Mouse (Mus musculus) liver, embryonic 13.5 days (tissue): ENCODE measurements around the gene Arhgef3. TPM values are rescaled to one million over a fixed set of nuclear protein-coding genes. Genes with fewer than 3 reads are reported as not detected.
A peak's percentile ranks its signal among the peaks of the same experiment; 100 is the strongest.

Experiments
- ATAC-seq: fragments of 200-750 bp; cut with Nextera tagmentation; 2 replicates; pipeline ENCODE4 v1.8.0; 2017; ENCODE audit warnings: low read depth, mild to moderate bottlenecking, moderate number of reproducible peaks, moderate library complexity
- DNase-seq: peaks from one replicate; pipeline ENCODE4 v3.0.0; 2022
- H3K27ac ChIP-seq: fragments of 300-500 bp; sonication (generic); 2 replicates; pipeline ENCODE4 v1.5.1; 2015; ENCODE audit warnings: moderate library complexity, mild to moderate bottlenecking, inconsistent platforms
- H3K27me3 ChIP-seq: fragments of 300-500 bp; sonication (generic); 2 replicates; pipeline ENCODE4 v1.6.1; 2015; ENCODE audit warnings: mild to moderate bottlenecking, inconsistent platforms
- H3K36me3 ChIP-seq: fragments of 300-500 bp; sonication (generic); 2 replicates; pipeline ENCODE4 v1.6.1; 2015; ENCODE audit warnings: mild to moderate bottlenecking, inconsistent platforms
- H3K4me1 ChIP-seq: fragments of 300-500 bp; sonication (generic); replicated peaks from 2 replicates; pipeline ENCODE4 v1.6.1; 2015; ENCODE audit warnings: inconsistent platforms
- H3K4me2 ChIP-seq: fragments of 300-500 bp; sonication (generic); 2 replicates; pipeline ENCODE4 v1.6.1; 2015; ENCODE audit warnings: inconsistent platforms, mild to moderate bottlenecking, moderate library complexity
- H3K4me3 ChIP-seq: fragments of 300-500 bp; sonication (generic); replicated peaks from 2 replicates; pipeline ENCODE4 v1.5.1; 2015; ENCODE audit warnings: mild to moderate bottlenecking, inconsistent platforms
- H3K9ac ChIP-seq: fragments of 300-500 bp; sonication (generic); 2 replicates; pipeline ENCODE4 v1.6.1; 2015; ENCODE audit warnings: mild to moderate bottlenecking, inconsistent platforms
- H3K9me3 ChIP-seq: fragments of 300-500 bp; sonication (generic); replicated peaks from 2 replicates; pipeline ENCODE4 v1.6.1; 2016; ENCODE audit warnings: inconsistent platforms
- WGBS: fragments of 180-500 bp; shearing (Covaris S2); methylation state at CpG from one replicate; pipeline ENCODE4 v1.1.7; 2015; ENCODE audit not compliant: insufficient replicate concordance; 5-methylcytosine and 5-hydroxymethylcytosine counted together
- polyA plus RNA-seq: library from polyadenylated mRNA; unstranded; fragments of >200 nt; fragmentation: Nextera tagmentation; extraction: Ambion mirVana; gene quantifications from 2 replicates; pipeline ENCODE4 v1.2.1, GENCODE M21; 2015

The Arhgef3 gene
- polyA plus RNA-seq, 1 experiment from 2014 or later, result 3.7 TPM

GRCm38 (mm10) chr14:27273169-27273568 lies 158.5 kb downstream of the Arhgef3 start:
- Histone ChIP-seq H3K4me3 (no peak overlapping the region), H3K27me3 (no peaks in the 10 kb centered on the region), H3K9me3 (no peaks in the 10 kb centered on the region), H3K4me2 (no peak overlapping the region), H3K9ac (no peak overlapping the region), H3K4me1 (no peaks in the 10 kb centered on the region), H3K27ac (no peak overlapping the region), H3K36me3 (no peaks in the 10 kb centered on the region)
- ATAC-seq (no peak), DNase-seq (no peak)

- Histone ChIP-seq H3K9me3 (no peaks in the 10 kb centered on the region), H3K4me1 (no peaks in the 10 kb centered on the region), H3K27ac (no peak overlapping the region), H3K27me3 (no peaks in the 10 kb centered on the region), H3K4me2 (no peak overlapping the region), H3K4me3 (no peak overlapping the region), H3K9ac (no peak overlapping the region), H3K36me3 (no peaks in the 10 kb centered on the region)
- 61% methylated on average over 3 of the region's 3 CpGs for WGBS
- DNase-seq (no peak), ATAC-seq (no peak)
Measured at GRCm38 (mm10) chr14:27277259-27277658, 162.6 kb downstream of the Arhgef3 start.

- no peak for ATAC-seq
- Histone ChIP-seq H3K36me3 (no peaks in the 10 kb centered on the region), H3K4me2 (no peak overlapping the region), H3K9ac (no peak overlapping the region), H3K4me3 (no peak overlapping the region), H3K4me1 (no peaks in the 10 kb centered on the region), H3K9me3 (no peaks in the 10 kb centered on the region), H3K27me3 (no peaks in the 10 kb centered on the region), H3K27ac (no peak overlapping the region)
- DNase-seq, result no peak
- WGBS, result 63% methylated on average over 8 of the region's 8 CpGs
Measured at GRCm38 (mm10) chr14:27280201-27280890, 165.6 kb downstream of the Arhgef3 start.

- H3K27me3 ChIP-seq, result no peaks in the 10 kb centered on the region
- H3K4me2 ChIP-seq, result no peak overlapping the region
- no peaks in the 10 kb centered on the region for H3K4me1 ChIP-seq
Measured at GRCm38 (mm10) chr14:27283956-27284355, 169.3 kb downstream of the Arhgef3 start.

GRCm38 (mm10) chr14:27286202-27286601 lies 171.5 kb downstream of the Arhgef3 start:
- 22% methylated on average over 4 of the region's 4 CpGs for WGBS
- no peak overlapping the region for H3K9ac ChIP-seq
- no peaks in the 10 kb centered on the region for H3K9me3 ChIP-seq
- H3K4me1 ChIP-seq, result no peaks in the 10 kb centered on the region
- ATAC-seq, result no peak
- H3K4me3 ChIP-seq, result no peak overlapping the region
- no peaks in the 10 kb centered on the region for H3K36me3 ChIP-seq
- no peaks in the 10 kb centered on the region for H3K27me3 ChIP-seq
- H3K4me2 ChIP-seq, result no peak overlapping the region
- no peak for DNase-seq
- no peak overlapping the region for H3K27ac ChIP-seq

More at GRCm38 (mm10) chr14:27283956-27284355, 169.3 kb downstream of the Arhgef3 start:
- Histone ChIP-seq H3K4me3 (no peak overlapping the region), H3K27ac (no peak overlapping the region), H3K36me3 (no peaks in the 10 kb centered on the region), H3K9ac (no peak overlapping the region), H3K9me3 (no peaks in the 10 kb centered on the region)
- no peak for ATAC-seq
- DNase-seq, result no peak

GRCm38 (mm10) chr14:27289053-27289452 lies 174.4 kb downstream of the Arhgef3 start:
- no peak overlapping the region for H3K9ac ChIP-seq
- DNase-seq (no peak), ATAC-seq (no peak)
- 68% methylated on average over 5 of the region's 5 CpGs for WGBS
- no peaks in the 10 kb centered on the region for H3K9me3 ChIP-seq
- no peak overlapping the region for H3K4me2 ChIP-seq
- H3K27me3 ChIP-seq, result no peaks in the 10 kb centered on the region
- no peak overlapping the region for H3K27ac ChIP-seq
- no peaks in the 10 kb centered on the region for H3K4me1 ChIP-seq
- H3K4me3 ChIP-seq, result no peak overlapping the region
- no peaks in the 10 kb centered on the region for H3K36me3 ChIP-seq

GRCm38 (mm10) chr14:27292101-27292500 lies 177.4 kb downstream of the Arhgef3 start:
- Histone ChIP-seq H3K4me1 (no peaks in the 10 kb centered on the region), H3K9me3 (no peaks in the 10 kb centered on the region), H3K27ac (no peak overlapping the region), H3K36me3 (no peaks in the 10 kb centered on the region), H3K9ac (no peak overlapping the region), H3K4me2 (no peak overlapping the region), H3K27me3 (no peaks in the 10 kb centered on the region), H3K4me3 (no peak overlapping the region)
- ATAC-seq, result no peak
- WGBS, result 72% methylated on average over 6 of the region's 6 CpGs
- no peak for DNase-seq

- H3K9ac ChIP-seq, result no peak overlapping the region
- ATAC-seq (peak; percentile 54), DNase-seq (no peak)
- no peaks in the 10 kb centered on the region for H3K36me3 ChIP-seq
- no peak overlapping the region for H3K27ac ChIP-seq
- H3K4me2 ChIP-seq, result no peak overlapping the region
- 64% methylated on average over 7 of the region's 7 CpGs for WGBS
- H3K4me1 ChIP-seq, result no peaks in the 10 kb centered on the region
- no peak overlapping the region for H3K4me3 ChIP-seq
- no peaks in the 10 kb centered on the region for H3K27me3 ChIP-seq
- no peaks in the 10 kb centered on the region for H3K9me3 ChIP-seq
Measured at GRCm38 (mm10) chr14:27295821-27296220, 181.1 kb downstream of the Arhgef3 start.

- no peaks in the 10 kb centered on the region for H3K4me1 ChIP-seq
- 57% methylated on average over 5 of the region's 5 CpGs for WGBS
- ATAC-seq (peak; percentile 75), DNase-seq (no peak)
- no peaks in the 10 kb centered on the region for H3K27me3 ChIP-seq
- peak overlapping the region; percentile 66 for H3K27ac ChIP-seq
- H3K9ac ChIP-seq, result no peak overlapping the region
- H3K4me3 ChIP-seq, result no peak overlapping the region
- no peaks in the 10 kb centered on the region for H3K36me3 ChIP-seq
- no peak overlapping the region for H3K4me2 ChIP-seq
- H3K9me3 ChIP-seq, result no peaks in the 10 kb centered on the region
Measured at GRCm38 (mm10) chr14:27296987-27297386, 182.3 kb downstream of the Arhgef3 start.

- Histone ChIP-seq H3K9me3 (no peaks in the 10 kb centered on the region), H3K9ac (no peak overlapping the region), H3K36me3 (no peaks in the 10 kb centered on the region), H3K27ac (no peak overlapping the region), H3K27me3 (no peaks in the 10 kb centered on the region), H3K4me2 (no peak overlapping the region), H3K4me3 (no peak overlapping the region), H3K4me1 (no peaks in the 10 kb centered on the region)
- no peak for DNase-seq
- 50% methylated on average over 2 of the region's 2 CpGs for WGBS
- no peak; the same call in 1 of the 2 replicates for ATAC-seq
Measured at GRCm38 (mm10) chr14:27298875-27299274, 184.2 kb downstream of the Arhgef3 start.

- no peaks in the 10 kb centered on the region for H3K27me3 ChIP-seq
- no peak overlapping the region for H3K27ac ChIP-seq
- H3K36me3 ChIP-seq, result no peaks in the 10 kb centered on the region
- no peak overlapping the region for H3K4me3 ChIP-seq
- no peaks in the 10 kb centered on the region for H3K9me3 ChIP-seq
- H3K4me1 ChIP-seq, result no peaks in the 10 kb centered on the region
- 29% methylated on average over 4 of the region's 4 CpGs for WGBS
- H3K4me2 ChIP-seq, result no peak overlapping the region
- no peak overlapping the region for H3K9ac ChIP-seq
- no peak for DNase-seq
- ATAC-seq, result no peak
Measured at GRCm38 (mm10) chr14:27299705-27300104, 185.0 kb downstream of the Arhgef3 start.

- H3K4me3 ChIP-seq, result no peak overlapping the region
- WGBS, result 66% methylated on average over 5 of the region's 5 CpGs
- no peak overlapping the region for H3K27ac ChIP-seq
- no peaks in the 10 kb centered on the region for H3K9me3 ChIP-seq
- no peak overlapping the region for H3K9ac ChIP-seq
- H3K36me3 ChIP-seq, result no peaks in the 10 kb centered on the region
- ATAC-seq, result no peak
- no peaks in the 10 kb centered on the region for H3K27me3 ChIP-seq
- no peak overlapping the region for H3K4me2 ChIP-seq
- H3K4me1 ChIP-seq, result no peaks in the 10 kb centered on the region
- no peak for DNase-seq
Measured at GRCm38 (mm10) chr14:27301768-27302499, 187.2 kb downstream of the Arhgef3 start.
